Mouse (Mus musculus) ES-Bruce4 (cell line): Measurements from ENCODE around the gene Hoxc9.

Experiments used
- CTCF ChIP-seq: IDR thresholded peaks from one replicate; pipeline ENCODE4 v1.8.1; 2011; ENCODE audit warnings: low read depth, low read length
- POLR2A ChIP-seq: IDR thresholded peaks from one replicate; pipeline ENCODE4 v1.8.1; 2011; ENCODE audit warnings: low read length; ENCODE audit not compliant: insufficient read depth

DNA sequence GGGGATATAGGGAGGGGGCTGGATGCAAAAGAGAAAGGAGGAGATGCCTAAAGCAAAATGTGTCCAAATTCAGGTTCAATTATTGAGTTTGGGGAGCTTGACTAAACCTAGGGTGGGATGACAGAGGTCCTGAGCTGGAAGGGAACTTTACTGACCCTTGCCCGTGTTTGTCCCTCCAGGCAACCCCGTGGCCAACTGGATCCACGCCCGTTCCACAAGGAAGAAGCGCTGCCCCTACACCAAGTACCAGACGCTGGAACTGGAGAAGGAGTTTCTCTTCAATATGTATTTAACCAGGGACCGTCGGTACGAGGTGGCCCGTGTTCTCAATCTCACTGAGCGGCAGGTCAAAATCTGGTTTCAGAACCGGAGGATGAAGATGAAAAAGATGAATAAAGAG is 7.5 kb downstream of the Hoxc9 start:
- TF ChIP-seq POLR2A (no peak), CTCF (no peak)
